Mouse (Mus musculus) intestine, embryonic 15.5 days (tissue): ENCODE results near the gene Galnt17. TPM values are rescaled to one million over a fixed set of nuclear protein-coding genes. Genes with fewer than 3 reads are reported as not detected.

Source experiments
- ATAC-seq: fragments of 200-750 bp; cut with Nextera tagmentation; 2 replicates; pipeline ENCODE4 v1.8.0; 2017; ENCODE audit warnings: moderate TSS enrichment, moderate library complexity
- H3K27ac ChIP-seq: fragments of 300-500 bp; sonication (generic); 2 replicates; pipeline ENCODE4 v1.5.1; 2015; ENCODE audit warnings: mild to moderate bottlenecking, inconsistent platforms
- H3K27me3 ChIP-seq: fragments of 300-500 bp; sonication (generic); replicated peaks from 2 replicates; pipeline ENCODE4 v1.6.1; 2015; ENCODE audit warnings: inconsistent platforms
- H3K36me3 ChIP-seq: fragments of 300-500 bp; sonication (generic); 2 replicates; pipeline ENCODE4 v1.6.1; 2015; ENCODE audit warnings: inconsistent platforms
- H3K4me1 ChIP-seq: fragments of 300-500 bp; sonication (generic); replicated peaks from 2 replicates; pipeline ENCODE4 v1.6.1; 2015; ENCODE audit warnings: inconsistent platforms
- H3K4me2 ChIP-seq: fragments of 300-500 bp; sonication (generic); replicated peaks from 2 replicates; pipeline ENCODE4 v1.6.1; 2015; ENCODE audit warnings: mild to moderate bottlenecking, inconsistent platforms
- H3K4me3 ChIP-seq: fragments of 300-500 bp; sonication (generic); replicated peaks from 2 replicates; pipeline ENCODE4 v1.5.1; 2015; ENCODE audit warnings: inconsistent platforms
- H3K9ac ChIP-seq: fragments of 300-500 bp; sonication (generic); 2 replicates; pipeline ENCODE4 v1.6.1; 2015; ENCODE audit warnings: inconsistent platforms
- H3K9me3 ChIP-seq: fragments of 300-500 bp; sonication (generic); 2 replicates; pipeline ENCODE4 v1.6.1; 2016; ENCODE audit warnings: inconsistent platforms
- WGBS: fragments of 180-500 bp; shearing (Covaris S2); methylation state at CpG from one replicate; pipeline ENCODE4 v1.1.7; 2015; 5-methylcytosine and 5-hydroxymethylcytosine counted together
- polyA plus RNA-seq: library from polyadenylated mRNA; unstranded; fragments of >200 nt; fragmentation: Nextera tagmentation; extraction: Ambion mirVana; gene quantifications from 2 replicates; pipeline ENCODE4 v1.2.1, GENCODE M21; 2015

Gene Galnt17
- polyA plus RNA-seq, 1 experiment from 2014 or later = 0.68 TPM

GRCm38 (mm10) chr5:131287091-131287490 lies 21.2 kb downstream of the Galnt17 start:
- H3K4me3 ChIP-seq = no peak overlapping the region
- no peak overlapping the region for H3K9ac ChIP-seq
- no peak for ATAC-seq
- no peak overlapping the region for H3K27ac ChIP-seq
- H3K27me3 ChIP-seq = no peaks in the 10 kb centered on the region
- 87% methylated on average over 6 of the region's 6 CpGs for WGBS
- no peaks in the 10 kb centered on the region for H3K36me3 ChIP-seq
- no peaks in the 10 kb centered on the region for H3K9me3 ChIP-seq
- H3K4me2 ChIP-seq = no peak overlapping the region
- no peaks in the 10 kb centered on the region for H3K4me1 ChIP-seq

DNA sequence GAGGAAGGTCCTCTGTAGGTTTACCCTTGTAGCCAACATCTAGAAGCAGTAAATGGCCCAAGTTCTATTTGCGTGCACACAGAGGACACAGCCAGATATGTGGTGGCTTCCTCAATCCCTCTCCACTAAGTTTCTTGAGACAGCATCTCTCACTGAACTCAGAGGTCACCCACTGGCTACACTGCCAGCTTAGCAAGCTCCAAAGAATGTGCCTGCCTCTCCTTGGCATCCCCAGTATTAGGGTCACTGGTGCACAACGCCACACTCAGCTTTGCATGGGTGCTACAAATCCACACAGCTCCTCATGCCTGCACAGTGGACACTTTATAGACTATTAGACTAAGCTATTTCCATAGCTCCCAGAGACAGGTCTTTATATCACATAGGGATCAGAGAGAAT lies 21.6 kb downstream of the Galnt17 start:
- no peak for ATAC-seq
- 89% methylated on average over 2 of the region's 2 CpGs for WGBS

DNA sequence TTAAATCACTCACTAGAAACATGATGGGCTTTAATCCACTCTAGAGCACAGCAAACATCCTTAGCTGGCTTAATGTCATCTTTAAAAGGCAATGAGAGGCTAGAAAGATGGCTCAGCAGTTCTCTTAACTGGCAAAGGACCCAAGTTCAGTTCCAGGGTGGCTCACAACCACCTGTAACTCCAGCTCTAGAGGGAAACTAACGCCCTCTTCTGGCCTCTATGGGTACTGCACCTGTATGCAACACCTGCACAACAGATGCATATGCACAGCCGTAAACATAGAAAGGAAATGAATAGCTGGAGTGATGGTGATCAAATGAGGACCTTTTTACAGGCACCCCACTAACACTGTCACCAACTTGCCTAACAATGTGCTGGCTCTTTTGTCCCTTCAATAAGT lies 27.9 kb downstream of the Galnt17 start:
- 49% methylated on average over 2 of the region's 2 CpGs for WGBS
- ATAC-seq = no peak

More for the DNA sequence above, 21.6 kb downstream of the Galnt17 start:
- Histone ChIP-seq H3K27ac (no peak overlapping the region), H3K4me3 (no peak overlapping the region), H3K4me1 (no peaks in the 10 kb centered on the region), H3K4me2 (no peak overlapping the region), H3K9ac (no peak overlapping the region), H3K36me3 (no peaks in the 10 kb centered on the region), H3K27me3 (no peaks in the 10 kb centered on the region), H3K9me3 (no peaks in the 10 kb centered on the region)

GRCm38 (mm10) chr5:131279286-131279685 lies 29.0 kb downstream of the Galnt17 start:
- Histone ChIP-seq H3K36me3 (no peaks in the 10 kb centered on the region), H3K4me3 (no peak overlapping the region), H3K27ac (no peak overlapping the region), H3K4me1 (no peaks in the 10 kb centered on the region), H3K9ac (no peak overlapping the region), H3K27me3 (no peaks in the 10 kb centered on the region), H3K4me2 (no peak overlapping the region), H3K9me3 (no peaks in the 10 kb centered on the region)
- 73% methylated on average over 10 of the region's 10 CpGs for WGBS
- no peak for ATAC-seq

More for the DNA sequence above, 27.9 kb downstream of the Galnt17 start:
- no peaks in the 10 kb centered on the region for H3K27me3 ChIP-seq
- H3K36me3 ChIP-seq = no peaks in the 10 kb centered on the region
- H3K4me1 ChIP-seq = no peaks in the 10 kb centered on the region
- H3K9ac ChIP-seq = no peak overlapping the region
- no peak overlapping the region for H3K4me2 ChIP-seq
- no peak overlapping the region for H3K4me3 ChIP-seq
- H3K9me3 ChIP-seq = no peaks in the 10 kb centered on the region
- no peak overlapping the region for H3K27ac ChIP-seq

DNA sequence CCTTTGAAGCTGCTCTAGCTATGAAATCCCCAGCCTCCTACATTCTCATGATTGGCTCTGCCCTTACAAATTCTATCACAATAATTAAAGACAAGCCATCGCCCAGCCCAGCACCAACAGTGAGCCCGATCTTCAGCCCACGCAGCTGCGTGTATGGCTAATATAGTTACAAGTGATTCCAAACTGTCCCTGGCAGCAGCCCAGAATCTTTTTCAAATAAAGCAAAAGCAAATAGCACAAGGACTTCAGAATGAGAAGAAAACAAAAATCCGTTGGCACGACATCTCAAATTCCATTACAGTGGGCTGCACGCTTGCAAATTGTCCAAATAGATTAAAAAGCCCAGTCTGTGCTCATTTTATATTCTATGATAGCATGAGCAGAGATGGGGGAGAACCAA lies 31.1 kb downstream of the Galnt17 start:
- H3K27me3 ChIP-seq = no peaks in the 10 kb centered on the region
- no peak for ATAC-seq
- H3K9me3 ChIP-seq = no peaks in the 10 kb centered on the region
- 67% methylated on average over 7 of the region's 7 CpGs for WGBS
- H3K4me2 ChIP-seq = no peak overlapping the region
- H3K4me1 ChIP-seq = no peaks in the 10 kb centered on the region
- no peak overlapping the region for H3K9ac ChIP-seq
- H3K4me3 ChIP-seq = no peak overlapping the region
- H3K27ac ChIP-seq = no peak overlapping the region
- H3K36me3 ChIP-seq = no peaks in the 10 kb centered on the region

GRCm38 (mm10) chr5:131266291-131266690 lies 42.0 kb downstream of the Galnt17 start:
- H3K27me3 ChIP-seq = no peaks in the 10 kb centered on the region
- WGBS = 74% methylated on average over 2 of the region's 2 CpGs
- H3K9me3 ChIP-seq = no peaks in the 10 kb centered on the region
- no peak for ATAC-seq
- H3K36me3 ChIP-seq = no peaks in the 10 kb centered on the region
- H3K9ac ChIP-seq = no peak overlapping the region
- H3K4me3 ChIP-seq = no peak overlapping the region
- H3K4me1 ChIP-seq = no peaks in the 10 kb centered on the region
- H3K27ac ChIP-seq = no peak overlapping the region
- H3K4me2 ChIP-seq = no peak overlapping the region

GRCm38 (mm10) chr5:131264145-131264544 lies 44.2 kb downstream of the Galnt17 start:
- no peaks in the 10 kb centered on the region for H3K27me3 ChIP-seq
- no peaks in the 10 kb centered on the region for H3K9me3 ChIP-seq
- H3K36me3 ChIP-seq = no peaks in the 10 kb centered on the region
- 60% methylated on average over 11 of the region's 11 CpGs for WGBS
- H3K4me1 ChIP-seq = no peaks in the 10 kb centered on the region
- no peak overlapping the region for H3K4me2 ChIP-seq
- no peak overlapping the region for H3K4me3 ChIP-seq
- H3K9ac ChIP-seq = no peak overlapping the region
- no peak for ATAC-seq
- H3K27ac ChIP-seq = no peak overlapping the region

- WGBS = 54% methylated on average over 8 of the region's 8 CpGs
- ATAC-seq = peak; percentile 82
- 0 out of 2 replicates have a peak overlapping the region, but pooled peaks have one; percentile 5 for H3K27ac ChIP-seq
Observed at GRCm38 (mm10) chr5:131250701-131251636, 57.3 kb downstream of the Galnt17 start.

GRCm38 (mm10) chr5:131248416-131248815 lies 59.9 kb downstream of the Galnt17 start:
- no peak overlapping the region for H3K9ac ChIP-seq
- no peak for ATAC-seq
- WGBS = 74% methylated on average over 3 of the region's 3 CpGs
- no peak overlapping the region for H3K27ac ChIP-seq
- H3K4me2 ChIP-seq = no peak overlapping the region
- no peak overlapping the region for H3K4me3 ChIP-seq
- no peaks in the 10 kb centered on the region for H3K27me3 ChIP-seq
- H3K9me3 ChIP-seq = no peaks in the 10 kb centered on the region
- H3K36me3 ChIP-seq = no peaks in the 10 kb centered on the region
- no peaks in the 10 kb centered on the region for H3K4me1 ChIP-seq

More at GRCm38 (mm10) chr5:131250701-131251636, 57.3 kb downstream of the Galnt17 start:
- Histone ChIP-seq H3K9ac (no peak overlapping the region), H3K4me3 (no peak overlapping the region), H3K36me3 (no peaks in the 10 kb centered on the region), H3K27me3 (no peaks in the 10 kb centered on the region), H3K4me2 (no peak overlapping the region), H3K9me3 (no peaks in the 10 kb centered on the region), H3K4me1 (no peaks in the 10 kb centered on the region)

DNA sequence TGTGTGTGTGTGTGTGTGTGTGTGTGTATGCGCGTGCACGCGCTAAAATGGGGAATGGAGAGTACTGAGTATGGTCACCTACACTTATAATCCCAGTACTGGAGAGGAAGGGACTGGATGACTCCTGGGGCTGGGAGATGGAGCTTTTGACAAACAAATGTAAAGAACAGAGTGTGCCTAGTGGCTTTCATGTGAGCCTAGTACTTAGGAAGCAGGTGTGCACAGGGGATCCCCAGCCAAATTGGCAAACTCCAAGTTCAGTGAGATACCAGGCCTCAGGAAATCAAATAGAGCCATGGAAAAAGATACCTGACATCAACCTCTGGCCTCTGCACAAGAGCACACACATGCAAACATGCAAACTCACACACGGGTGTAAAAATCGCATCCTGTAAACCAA lies 61.7 kb downstream of the Galnt17 start:
- WGBS = 95% methylated on average over 6 of the region's 6 CpGs
- H3K4me1 ChIP-seq = no peaks in the 10 kb centered on the region

GRCm38 (mm10) chr5:131241689-131242088 lies 66.6 kb downstream of the Galnt17 start:
- Histone ChIP-seq H3K9ac (no peak overlapping the region), H3K36me3 (no peaks in the 10 kb centered on the region), H3K4me2 (no peak overlapping the region), H3K27me3 (no peaks in the 10 kb centered on the region), H3K27ac (no peak overlapping the region), H3K9me3 (no peaks in the 10 kb centered on the region), H3K4me3 (no peak overlapping the region), H3K4me1 (no peaks in the 10 kb centered on the region)
- 60% methylated on average over 4 of the region's 4 CpGs for WGBS
- ATAC-seq = no peak

More for the DNA sequence above, 61.7 kb downstream of the Galnt17 start:
- no peaks in the 10 kb centered on the region for H3K9me3 ChIP-seq
- ATAC-seq = no peak
- no peak overlapping the region for H3K9ac ChIP-seq
- H3K4me2 ChIP-seq = no peak overlapping the region
- H3K27me3 ChIP-seq = no peaks in the 10 kb centered on the region
- H3K36me3 ChIP-seq = no peaks in the 10 kb centered on the region
- H3K27ac ChIP-seq = no peak overlapping the region
- H3K4me3 ChIP-seq = no peak overlapping the region

GRCm38 (mm10) chr5:131239813-131240212 lies 68.5 kb downstream of the Galnt17 start:
- Histone ChIP-seq H3K27ac (no peak overlapping the region), H3K9ac (no peak overlapping the region), H3K36me3 (no peaks in the 10 kb centered on the region), H3K4me2 (no peak overlapping the region), H3K9me3 (no peaks in the 10 kb centered on the region), H3K4me3 (no peak overlapping the region), H3K27me3 (no peaks in the 10 kb centered on the region), H3K4me1 (no peaks in the 10 kb centered on the region)
- ATAC-seq = no peak
- 98% methylated on average over 3 of the region's 3 CpGs for WGBS

DNA sequence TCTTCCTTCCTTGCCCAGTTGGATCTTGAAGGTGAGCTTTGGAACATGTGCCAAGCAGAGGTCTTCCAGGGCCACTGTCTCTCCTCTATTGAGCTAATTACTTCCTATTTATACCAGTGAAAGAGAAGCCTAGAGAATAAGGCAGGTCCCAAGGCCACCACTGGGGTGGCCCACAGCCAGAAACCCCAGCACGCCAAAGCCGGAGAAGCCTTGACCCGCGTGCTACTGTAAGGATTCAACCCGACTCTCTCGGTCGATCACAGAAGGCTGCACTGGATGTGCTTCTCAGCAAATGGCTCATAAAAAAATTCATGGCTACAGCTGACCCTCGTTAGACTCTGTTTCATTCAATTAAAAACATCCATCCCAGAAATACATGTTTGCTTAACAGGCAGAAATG lies 71.4 kb downstream of the Galnt17 start:
- H3K4me3 ChIP-seq = no peak overlapping the region
- no peak overlapping the region for H3K27ac ChIP-seq
- H3K4me2 ChIP-seq = no peak overlapping the region
- no peak for ATAC-seq
- 92% methylated on average over 8 of the region's 8 CpGs for WGBS
- no peaks in the 10 kb centered on the region for H3K27me3 ChIP-seq
- no peaks in the 10 kb centered on the region for H3K9me3 ChIP-seq
- no peaks in the 10 kb centered on the region for H3K4me1 ChIP-seq
- no peaks in the 10 kb centered on the region for H3K36me3 ChIP-seq
- H3K9ac ChIP-seq = no peak overlapping the region
